Mouse (Mus musculus) right cerebral cortex, postnatal 36 days (tissue): ENCODE measurements around the gene Sh3bp1.
"Not testable (repeated sequence)": the region's sequence is repeated elsewhere in the genome, so short reads cannot be mapped to it uniquely, and the experiment has no call there.

Source experiments
- DNase-seq, 2 experiments: peaks; one replicate each; pipeline ENCODE4 v3.0.0; 2022; ENCODE audit warnings: low spot score in 2 of 2, mixed read lengths in 1 of 2

Sh3bp1 gene

GRCm38 (mm10) chr15:78877810-78878390, 21.7 kb upstream of the Sh3bp1 start:
- DNase-seq: no peak

GRCm38 (mm10) chr15:78878792-78879516, 20.6 kb upstream of the Sh3bp1 start:
- DNase-seq: not testable (repeated sequence)

DNA sequence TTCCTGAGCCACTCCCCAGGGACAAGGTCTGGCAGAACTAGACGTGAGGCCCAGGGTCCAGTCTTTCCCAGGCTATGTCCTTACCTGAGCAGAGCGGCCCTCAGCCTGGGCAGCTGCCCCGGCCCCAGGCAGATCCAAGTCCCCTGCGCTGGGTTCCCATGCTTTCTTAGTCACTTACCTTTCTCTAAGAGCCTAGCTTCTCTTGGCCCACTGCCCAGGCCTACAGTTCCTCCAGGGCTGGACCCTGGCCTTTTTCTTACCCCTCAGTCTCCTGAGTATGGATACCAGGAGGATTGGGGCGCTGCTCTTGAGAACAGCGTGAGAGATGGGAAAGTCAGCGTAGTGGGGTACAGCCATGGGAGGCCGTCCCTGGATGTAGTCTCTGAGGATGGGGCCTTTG, 19.1 kb upstream of the Sh3bp1 start:
- no peak for DNase-seq

DNA sequence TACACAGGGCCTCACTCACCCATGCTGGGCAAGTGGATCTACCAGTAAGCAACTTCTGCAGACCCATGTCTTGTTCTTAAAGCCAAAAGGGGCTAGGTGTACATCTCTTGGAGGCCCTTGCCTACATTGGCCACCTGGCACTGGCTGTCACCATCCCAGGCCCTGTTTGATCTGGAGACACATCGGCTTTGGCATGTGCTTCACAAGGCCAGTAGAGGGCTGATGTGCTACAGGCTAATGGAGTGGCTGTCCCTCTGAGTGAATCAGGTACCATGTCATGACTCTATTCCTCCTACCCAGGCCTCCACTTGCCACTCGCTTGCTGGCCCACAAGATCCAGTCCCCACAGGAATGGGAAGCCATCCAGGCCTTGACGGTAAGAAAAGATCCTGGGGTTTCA, 17.7 kb upstream of the Sh3bp1 start:
- DNase-seq: no peak

DNA sequence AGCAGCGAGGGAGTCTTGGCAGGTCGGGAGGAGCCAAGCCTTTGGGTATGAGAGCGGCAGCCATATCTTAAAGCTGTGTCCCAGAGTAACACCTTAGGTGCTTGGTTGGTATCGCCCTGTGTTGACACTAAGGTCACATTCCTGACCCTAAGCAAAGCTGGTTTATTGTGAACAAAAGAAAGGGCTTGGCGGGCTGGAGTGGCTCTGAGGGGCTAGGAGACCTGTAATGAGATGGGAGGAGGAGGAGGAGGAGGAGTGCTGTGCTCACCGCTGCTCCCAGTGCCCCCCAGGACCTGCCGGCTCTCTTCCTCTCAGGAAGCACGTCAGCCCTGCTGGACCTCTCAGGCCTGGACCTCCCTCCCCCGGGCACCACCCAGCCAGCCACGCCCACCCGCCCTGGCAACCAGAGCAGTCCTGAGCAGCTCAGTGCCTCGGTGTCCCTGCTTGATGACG, 10.1 kb upstream of the Sh3bp1 start:
- DNase-seq: no peak

DNA sequence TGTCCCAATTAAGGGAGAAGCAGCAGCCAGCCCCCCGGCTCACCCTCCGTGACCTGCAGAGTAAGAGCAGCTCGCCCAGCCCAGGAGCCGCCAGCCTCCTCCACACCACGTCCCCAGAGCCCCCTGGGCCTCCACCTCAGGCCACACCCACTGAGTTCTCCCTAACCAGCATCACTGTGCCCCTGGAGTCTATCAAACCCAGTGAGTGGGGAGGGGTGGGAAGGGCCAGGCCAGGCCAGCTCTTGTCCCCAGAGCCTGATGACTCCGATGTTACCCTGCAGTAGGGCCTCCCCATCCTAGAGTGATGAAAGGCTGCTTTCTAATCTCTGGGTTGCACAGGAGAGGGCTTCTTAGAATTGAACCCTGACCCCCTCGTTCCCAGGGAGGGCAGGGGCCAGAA, 7.1 kb upstream of the Sh3bp1 start:
- no peak for DNase-seq

- DNase-seq: no peak
Measured at GRCm38 (mm10) chr15:78894726-78895125, 4.8 kb upstream of the Sh3bp1 start.

DNA sequence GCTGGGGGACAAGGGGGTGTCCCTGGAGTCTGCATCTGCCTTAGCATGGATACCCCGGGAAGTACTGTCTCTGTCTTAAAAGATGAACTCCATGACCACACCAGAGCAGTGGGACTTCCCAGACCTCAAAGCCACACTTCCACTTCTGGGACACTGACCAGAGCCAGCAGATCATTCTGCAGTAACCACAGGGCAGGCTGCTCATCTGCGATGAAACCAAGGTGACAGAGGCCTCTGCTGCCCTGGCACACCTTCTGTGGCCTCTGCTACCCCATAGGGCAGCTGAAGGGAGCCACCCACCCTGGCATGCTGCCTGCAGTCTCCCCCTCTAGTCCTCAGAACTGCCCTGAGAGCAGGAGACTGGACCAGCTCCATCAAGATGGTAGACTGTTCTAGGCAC, 3.8 kb upstream of the Sh3bp1 start:
- no peak for DNase-seq

DNA sequence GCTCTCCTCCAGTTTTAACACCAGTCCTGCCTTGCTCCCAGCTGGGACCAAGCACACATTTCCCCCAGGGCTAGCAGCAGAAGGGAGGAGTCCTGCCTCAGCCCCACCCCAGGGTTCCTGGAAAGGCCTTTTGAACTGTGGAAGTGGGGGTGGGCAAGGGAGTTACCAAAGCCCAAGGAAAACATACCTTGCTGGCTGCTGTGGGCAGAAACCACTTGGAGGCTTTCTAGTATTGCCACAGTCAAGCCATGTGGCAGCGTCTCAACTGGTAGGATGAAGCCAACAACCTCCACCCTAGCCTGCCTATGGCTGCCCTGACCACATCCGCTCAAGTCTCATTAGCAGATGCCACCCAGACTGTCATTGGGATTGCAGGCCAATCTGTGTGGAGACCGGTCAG, 3.4 kb upstream of the Sh3bp1 start:
- no peak for DNase-seq

DNA sequence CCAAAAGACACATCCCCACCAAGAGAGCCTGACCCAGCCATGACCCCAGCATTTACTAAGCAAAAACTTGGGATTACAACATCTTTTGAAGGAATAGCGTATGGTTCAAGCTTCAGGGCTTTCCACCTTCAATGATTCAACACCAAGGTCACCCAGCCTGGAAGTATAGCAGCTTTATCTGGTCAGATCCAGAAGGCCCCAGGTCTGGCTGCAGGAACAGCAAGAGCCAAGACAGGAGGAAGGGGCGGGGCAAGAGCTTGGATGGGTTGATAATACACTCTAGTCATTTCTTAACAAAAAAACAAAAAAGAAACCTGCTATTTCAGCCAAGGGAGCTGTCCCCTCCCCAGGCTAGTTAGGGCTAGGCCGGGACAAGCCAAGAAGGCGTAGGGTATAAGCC, 2.1 kb upstream of the Sh3bp1 start:
- no peak for DNase-seq

DNA sequence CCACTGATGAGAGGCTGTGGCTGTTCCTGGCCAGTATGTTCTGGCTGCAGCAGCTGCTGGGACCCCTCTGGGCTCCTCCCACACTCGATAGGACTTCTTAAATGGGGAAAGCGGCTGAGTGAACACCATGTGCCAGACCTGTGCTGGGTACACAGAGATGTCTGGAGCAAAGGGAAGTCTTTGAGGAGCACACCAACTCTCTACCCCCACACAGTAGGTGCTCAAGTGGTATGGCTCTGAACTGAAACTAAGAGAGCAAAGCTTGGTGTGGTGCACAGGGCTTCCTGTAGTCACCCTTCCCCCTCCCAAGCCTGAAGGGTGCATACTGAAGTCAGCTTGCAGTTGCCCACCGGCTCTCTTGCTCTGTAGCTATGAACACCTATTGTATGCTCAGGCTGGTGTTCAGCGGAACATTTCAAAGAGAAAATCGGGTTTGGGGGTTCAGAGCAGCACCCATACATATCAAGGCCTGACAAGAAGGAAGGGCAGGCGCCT, 1.0 kb upstream of the Sh3bp1 start:
- no peak for DNase-seq

DNA sequence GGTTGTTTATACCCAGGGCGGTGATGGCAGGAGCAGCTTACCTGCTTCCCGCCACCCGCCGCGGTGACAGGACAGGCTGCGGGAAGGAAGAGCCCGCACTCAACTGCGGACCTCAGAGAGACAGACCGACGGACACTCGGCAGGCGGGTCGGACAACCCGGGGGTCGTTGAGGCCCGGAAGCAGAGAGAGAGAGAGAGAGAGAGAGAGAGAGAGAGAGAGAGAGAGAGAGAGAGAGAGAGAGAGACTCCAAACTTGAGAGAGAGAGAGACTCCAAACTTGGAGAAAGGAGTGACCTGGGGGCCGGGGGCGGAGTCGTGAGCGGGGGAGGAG, 194 bp upstream of the Sh3bp1 start, which contains the start of gene Gm49510:
Gene Gm49510 (plus strand): TSS at position 259 of the 331 bp plus-strand sequence.
- DNase-seq: no peak

- no peak for DNase-seq
Measured at GRCm38 (mm10) chr15:78900585-78901421, 1.2 kb downstream of the Sh3bp1 start.

DNA sequence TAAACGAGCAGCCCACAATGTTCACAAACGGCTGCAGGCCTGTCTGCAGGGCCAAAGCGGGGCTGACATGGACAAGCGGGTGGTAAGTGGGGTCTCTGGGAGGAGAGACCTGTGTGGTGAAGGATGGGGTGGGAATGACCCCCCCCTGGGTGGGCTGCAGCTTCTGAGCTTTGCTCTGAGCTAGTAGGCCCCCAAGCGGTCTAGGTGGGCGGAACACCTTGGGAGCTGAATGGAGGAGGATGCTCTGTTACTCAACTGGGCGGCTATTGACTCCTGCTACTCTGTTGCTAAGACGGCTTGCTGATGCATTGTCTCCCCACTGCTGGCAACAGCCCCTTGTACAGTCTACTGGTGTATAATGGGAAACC, 1.8 kb downstream of the Sh3bp1 start:
- DNase-seq: no peak

- peak in 1 of 2 experiments; percentile 57 for DNase-seq
Measured at GRCm38 (mm10) chr15:78903243-78903642, 3.7 kb downstream of the Sh3bp1 start.

DNA sequence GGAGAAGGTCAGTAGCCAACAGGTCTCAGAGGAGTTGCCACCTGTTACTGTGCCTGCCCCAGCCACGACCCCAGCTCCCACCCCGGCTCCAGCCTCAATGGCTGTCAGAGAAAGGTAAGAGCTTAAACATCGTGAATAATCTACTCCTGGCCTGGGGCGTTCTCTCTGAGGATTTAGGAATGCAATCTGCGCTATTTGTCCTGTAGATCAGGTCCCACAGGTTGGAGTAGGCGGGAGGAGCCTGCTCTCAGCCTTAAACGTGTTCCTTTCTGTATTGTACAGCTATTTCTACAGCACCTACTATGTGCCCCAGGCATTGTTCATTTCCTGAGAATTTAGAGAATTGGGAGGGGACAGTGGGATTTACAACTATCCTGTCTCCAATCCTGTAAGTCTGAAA, 8.8 kb downstream of the Sh3bp1 start:
- no peak for DNase-seq

DNA sequence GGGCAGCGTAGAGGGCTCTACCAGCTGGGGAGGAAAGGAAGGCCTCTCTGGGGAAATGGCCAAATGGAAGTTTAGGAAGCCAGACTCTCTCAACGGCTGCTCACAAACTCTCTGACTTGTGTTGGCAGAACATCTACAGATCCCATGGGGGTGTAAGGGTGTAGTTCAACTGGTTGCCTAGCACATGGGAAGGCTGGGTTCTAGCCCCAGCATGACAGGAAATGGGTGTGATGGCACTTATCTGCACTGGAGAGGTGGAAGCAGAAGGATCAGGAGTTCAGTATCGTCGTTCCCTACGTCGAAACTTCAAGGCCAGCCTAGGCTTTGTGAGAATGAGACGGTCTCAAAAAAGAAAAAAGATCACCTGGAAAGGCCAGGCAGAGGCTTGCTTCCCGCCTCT, 9.4 kb downstream of the Sh3bp1 start:
- no peak for DNase-seq

GRCm38 (mm10) chr15:78912040-78912439, 12.5 kb downstream of the Sh3bp1 start:
- DNase-seq: no peak

- peak; percentile 97 to 98 for DNase-seq
Measured at GRCm38 (mm10) chr15:78913632-78914090, 14.1 kb downstream of the Sh3bp1 start, which contains the start of gene Pdxp. Gene Pdxp, plus strand, starts transcription at chr15:78913919.

- DNase-seq: peak; percentile 39 to 42
Measured at GRCm38 (mm10) chr15:78914091-78914822, 14.7 kb downstream of the Sh3bp1 start.

GRCm38 (mm10) chr15:78914823-78915659, 15.5 kb downstream of the Sh3bp1 start:
- no peak for DNase-seq
